Mouse (Mus musculus) megakaryocyte, embryonic 14.5 days (primary cell): ENCODE results near the gene Mobp.

Experiments
- FLI1 ChIP-seq: IDR thresholded peaks from 2 replicates; pipeline ENCODE4 v1.6.1; 2012; ENCODE audit warnings: low read length, inconsistent platforms, mixed read lengths
- GATA1 ChIP-seq: IDR thresholded peaks from 3 replicates; pipeline ENCODE4 v1.6.1; 2012; ENCODE audit warnings: mixed read lengths, low read length, inconsistent platforms, borderline replicate concordance

GRCm38 (mm10) chr9:120200873-120201272 lies 51.4 kb downstream of the Mobp start:
- TF ChIP-seq GATA1: no peak
- no peak for TF ChIP-seq FLI1
